Mouse (Mus musculus): ENCODE measurements around the gene Micu2. TPM values are rescaled to one million over a fixed set of nuclear protein-coding genes. Genes with fewer than 3 reads are reported as not detected.

Gene Micu2
- polyA plus RNA-seq, 1 experiment from 2014 or later: 51.4 TPM

GRCm38 (mm10) chr14:57978144-57978543, 20.9 kb downstream of the Micu2 start:
- H3K27ac ChIP-seq (ENCODE audit: low read depth): no peak overlapping the region
- no peak overlapping the region for H3K9ac ChIP-seq (ENCODE audit: low read length)
- whole genome bisulfite sequencing: 35% methylated on average over 5 of the region's 5 CpGs
- H3K4me3 ChIP-seq (ENCODE audit: low read depth, low read length): no peak overlapping the region
- H3K36me3 ChIP-seq (ENCODE audit: control insufficient read depth, insufficient read depth, low read length): no peaks in the 10 kb centered on the region
- ATAC-seq (replicated peaks; ENCODE audit: low FRiP score, low TSS enrichment, low read depth): no peak
- no peaks in the 10 kb centered on the region for H3K9me3 ChIP-seq (ENCODE audit: control insufficient read depth, low read length)
- H3K4me1 ChIP-seq (replicated peaks; ENCODE audit: control insufficient read depth, insufficient read depth, low read length): peaks cover 16% of the 10 kb centered on the region
- H3K4me2 ChIP-seq (ENCODE audit: low read length): no peak overlapping the region
- H3K27me3 ChIP-seq (replicated peaks; ENCODE audit: control insufficient read depth, insufficient read depth, low read length): no peaks in the 10 kb centered on the region
- DNase-seq (ENCODE audit: low spot score): no peak

- Histone ChIP-seq H3K36me3 (ENCODE audit: control insufficient read depth, insufficient read depth, low read length) (no peaks in the 10 kb centered on the region), H3K4me3 (ENCODE audit: low read depth, low read length) (no peak overlapping the region), H3K27ac (ENCODE audit: low read depth) (no peak overlapping the region), H3K9me3 (ENCODE audit: control insufficient read depth, low read length) (no peaks in the 10 kb centered on the region), H3K27me3 (replicated peaks; ENCODE audit: control insufficient read depth, insufficient read depth, low read length) (no peaks in the 10 kb centered on the region), H3K9ac (ENCODE audit: low read length) (no peak overlapping the region), H3K4me2 (ENCODE audit: low read length) (no peak overlapping the region), H3K4me1 (replicated peaks; ENCODE audit: control insufficient read depth, insufficient read depth, low read length) (peaks cover 11% of the 10 kb centered on the region)
- ATAC-seq (replicated peaks; ENCODE audit: low FRiP score, low TSS enrichment, low read depth) (peak; percentile 43; the same call in 1 of the 2 replicates), DNase-seq (ENCODE audit: low spot score) (no peak)
- 27% methylated on average over 6 of the region's 6 CpGs for WGBS
These were observed 23.4 kb downstream of the Micu2 start for GRCm38 (mm10) chr14:57975656-57976055.

- H3K9ac ChIP-seq (ENCODE audit: low read length): no peak overlapping the region
- WGBS: 84% methylated on average over 12 of the region's 12 CpGs
- H3K9me3 ChIP-seq (ENCODE audit: control insufficient read depth, low read length): no peaks in the 10 kb centered on the region
- no peak overlapping the region for H3K27ac ChIP-seq (ENCODE audit: low read depth)
- H3K4me3 ChIP-seq (ENCODE audit: low read depth, low read length): no peak overlapping the region
- H3K4me1 ChIP-seq (replicated peaks; ENCODE audit: control insufficient read depth, insufficient read depth, low read length): peaks cover 11% of the 10 kb centered on the region; the same call in 1 of the 2 replicates
- no peaks in the 10 kb centered on the region for H3K27me3 ChIP-seq (replicated peaks; ENCODE audit: control insufficient read depth, insufficient read depth, low read length)
- peaks cover 9% of the 10 kb centered on the region; the same call in 1 of the 2 replicates for H3K36me3 ChIP-seq (ENCODE audit: control insufficient read depth, insufficient read depth, low read length)
- no peak for DNase-seq (ENCODE audit: low spot score)
- H3K4me2 ChIP-seq (ENCODE audit: low read length): no peak overlapping the region
- no peak for ATAC-seq (replicated peaks; ENCODE audit: low FRiP score, low TSS enrichment, low read depth)
These were observed 27.0 kb downstream of the Micu2 start for GRCm38 (mm10) chr14:57971986-57972525.

- H3K36me3 ChIP-seq (ENCODE audit: control insufficient read depth, insufficient read depth, low read length): peaks cover 9% of the 10 kb centered on the region; the same call in 1 of the 2 replicates
- no peaks in the 10 kb centered on the region for H3K9me3 ChIP-seq (ENCODE audit: control insufficient read depth, low read length)
- H3K27ac ChIP-seq (ENCODE audit: low read depth): no peak overlapping the region
- no peak overlapping the region for H3K9ac ChIP-seq (ENCODE audit: low read length)
- ATAC-seq (replicated peaks; ENCODE audit: low FRiP score, low TSS enrichment, low read depth) (no peak), DNase-seq (ENCODE audit: low spot score) (no peak)
- no peaks in the 10 kb centered on the region for H3K4me1 ChIP-seq (replicated peaks; ENCODE audit: control insufficient read depth, insufficient read depth, low read length)
- no peak overlapping the region for H3K4me3 ChIP-seq (ENCODE audit: low read depth, low read length)
- no peak overlapping the region for H3K4me2 ChIP-seq (ENCODE audit: low read length)
- H3K27me3 ChIP-seq (replicated peaks; ENCODE audit: control insufficient read depth, insufficient read depth, low read length): no peaks in the 10 kb centered on the region
- 68% methylated on average over 6 of the region's 6 CpGs for WGBS
These were observed 30.2 kb downstream of the Micu2 start for GRCm38 (mm10) chr14:57968873-57969272.

GRCm38 (mm10) chr14:57967080-57967797, 31.8 kb downstream of the Micu2 start:
- no peak overlapping the region for H3K9ac ChIP-seq (ENCODE audit: low read length)
- WGBS: 86% methylated on average over 4 of the region's 4 CpGs
- ATAC-seq (replicated peaks; ENCODE audit: low FRiP score, low TSS enrichment, low read depth): no peak
- H3K9me3 ChIP-seq (ENCODE audit: control insufficient read depth, low read length): no peaks in the 10 kb centered on the region
- no peak for DNase-seq (ENCODE audit: low spot score)
- peaks cover 9% of the 10 kb centered on the region; the same call in 1 of the 2 replicates for H3K36me3 ChIP-seq (ENCODE audit: control insufficient read depth, insufficient read depth, low read length)
- H3K27ac ChIP-seq (ENCODE audit: low read depth): no peak overlapping the region
- no peak overlapping the region for H3K4me3 ChIP-seq (ENCODE audit: low read depth, low read length)
- 0 out of 2 replicates have a peak, but pooled peaks cover 2% of the 10 kb centered on the region for H3K4me1 ChIP-seq (replicated peaks; ENCODE audit: control insufficient read depth, insufficient read depth, low read length)
- H3K27me3 ChIP-seq (replicated peaks; ENCODE audit: control insufficient read depth, insufficient read depth, low read length): no peaks in the 10 kb centered on the region
- H3K4me2 ChIP-seq (ENCODE audit: low read length): no peak overlapping the region

GRCm38 (mm10) chr14:57961861-57962260, 37.2 kb downstream of the Micu2 start:
- H3K9me3 ChIP-seq (ENCODE audit: control insufficient read depth, low read length): no peaks in the 10 kb centered on the region
- ATAC-seq (replicated peaks; ENCODE audit: low FRiP score, low TSS enrichment, low read depth) (no peak), DNase-seq (ENCODE audit: low spot score) (no peak)
- no peak overlapping the region for H3K9ac ChIP-seq (ENCODE audit: low read length)
- 0 out of 2 replicates have a peak, but pooled peaks cover 3% of the 10 kb centered on the region for H3K4me1 ChIP-seq (replicated peaks; ENCODE audit: control insufficient read depth, insufficient read depth, low read length)
- H3K4me3 ChIP-seq (ENCODE audit: low read depth, low read length): no peak overlapping the region
- H3K4me2 ChIP-seq (ENCODE audit: low read length): no peak overlapping the region
- peaks cover 4% of the 10 kb centered on the region; the same call in 1 of the 2 replicates for H3K36me3 ChIP-seq (ENCODE audit: control insufficient read depth, insufficient read depth, low read length)
- H3K27me3 ChIP-seq (replicated peaks; ENCODE audit: control insufficient read depth, insufficient read depth, low read length): no peaks in the 10 kb centered on the region
- 35% methylated on average over 4 of the region's 4 CpGs for WGBS
- H3K27ac ChIP-seq (ENCODE audit: low read depth): no peak overlapping the region

GRCm38 (mm10) chr14:57951089-57951488, 48.0 kb downstream of the Micu2 start:
- H3K9me3 ChIP-seq (ENCODE audit: control insufficient read depth, low read length): no peaks in the 10 kb centered on the region
- no peak overlapping the region for H3K4me2 ChIP-seq (ENCODE audit: low read length)
- no peaks in the 10 kb centered on the region for H3K4me1 ChIP-seq (replicated peaks; ENCODE audit: control insufficient read depth, insufficient read depth, low read length)
- DNase-seq (ENCODE audit: low spot score) (peak; percentile 64), ATAC-seq (replicated peaks; ENCODE audit: low FRiP score, low TSS enrichment, low read depth) (no peak)
- no peak overlapping the region for H3K27ac ChIP-seq (ENCODE audit: low read depth)
- WGBS: 15% methylated on average over 2 of the region's 2 CpGs
- H3K36me3 ChIP-seq (ENCODE audit: control insufficient read depth, insufficient read depth, low read length): peaks cover 12% of the 10 kb centered on the region
- H3K4me3 ChIP-seq (ENCODE audit: low read depth, low read length): no peak overlapping the region
- no peaks in the 10 kb centered on the region for H3K27me3 ChIP-seq (replicated peaks; ENCODE audit: control insufficient read depth, insufficient read depth, low read length)
- no peak overlapping the region for H3K9ac ChIP-seq (ENCODE audit: low read length)

- Histone ChIP-seq H3K4me3 (ENCODE audit: low read depth, low read length) (no peak overlapping the region), H3K9ac (ENCODE audit: low read length) (no peak overlapping the region), H3K4me1 (replicated peaks; ENCODE audit: control insufficient read depth, insufficient read depth, low read length) (no peaks in the 10 kb centered on the region), H3K9me3 (ENCODE audit: control insufficient read depth, low read length) (no peaks in the 10 kb centered on the region), H3K27ac (ENCODE audit: low read depth) (no peak overlapping the region), H3K27me3 (replicated peaks; ENCODE audit: control insufficient read depth, insufficient read depth, low read length) (no peaks in the 10 kb centered on the region), H3K36me3 (ENCODE audit: control insufficient read depth, insufficient read depth, low read length) (peaks cover 27% of the 10 kb centered on the region), H3K4me2 (ENCODE audit: low read length) (no peak overlapping the region)
- WGBS: 85% methylated on average over 4 of the region's 4 CpGs
- no peak for DNase-seq (ENCODE audit: low spot score)
- no peak for ATAC-seq (replicated peaks; ENCODE audit: low FRiP score, low TSS enrichment, low read depth)
These were observed 53.2 kb downstream of the Micu2 start for GRCm38 (mm10) chr14:57945834-57946233.

- 0 out of 2 replicates have a peak, but pooled peaks cover 9% of the 10 kb centered on the region for H3K36me3 ChIP-seq (ENCODE audit: control insufficient read depth, insufficient read depth, low read length)
- no peak overlapping the region for H3K4me3 ChIP-seq (ENCODE audit: low read depth, low read length)
- WGBS: 84% methylated on average over 6 of the region's 6 CpGs
- no peaks in the 10 kb centered on the region for H3K27me3 ChIP-seq (replicated peaks; ENCODE audit: control insufficient read depth, insufficient read depth, low read length)
- no peaks in the 10 kb centered on the region for H3K4me1 ChIP-seq (replicated peaks; ENCODE audit: control insufficient read depth, insufficient read depth, low read length)
- no peak overlapping the region for H3K4me2 ChIP-seq (ENCODE audit: low read length)
- DNase-seq (ENCODE audit: low spot score) (no peak), ATAC-seq (replicated peaks; ENCODE audit: low FRiP score, low TSS enrichment, low read depth) (no peak)
- no peak overlapping the region for H3K9ac ChIP-seq (ENCODE audit: low read length)
- H3K27ac ChIP-seq (ENCODE audit: low read depth): no peak overlapping the region
- no peaks in the 10 kb centered on the region for H3K9me3 ChIP-seq (ENCODE audit: control insufficient read depth, low read length)
These were observed 61.8 kb downstream of the Micu2 start for GRCm38 (mm10) chr14:57937297-57937696.

Data from intestine, embryonic 14.5 days (tissue).